Mouse (Mus musculus) C2C12 (cell line): Measurements from ENCODE around the gene Nsmce1.

Source experiments
- CTCF ChIP-seq: IDR thresholded peaks from one replicate; pipeline ENCODE4 v1.5.1; 2011; ENCODE audit not compliant: control insufficient read depth, insufficient read depth, insufficient read length
- MAX ChIP-seq: IDR thresholded peaks from one replicate; pipeline ENCODE4 v1.6.1; 2011; ENCODE audit warnings: mild to moderate bottlenecking, control low read depth
- MYOG ChIP-seq: IDR thresholded peaks from one replicate; pipeline ENCODE4 v1.6.1; 2011; ENCODE audit not compliant: control insufficient read depth, insufficient read length; ENCODE audit errors: extremely low read depth
- USF1 ChIP-seq: IDR thresholded peaks from one replicate; pipeline ENCODE4 v1.6.1; 2011; ENCODE audit warnings: low read depth, mild to moderate bottlenecking, control low read depth, moderate library complexity

- TF ChIP-seq CTCF (no peak), MAX (peak; percentile 79), USF1 (no peak), MYOG (no peak)
These were observed 48.0 kb upstream of the Nsmce1 start for GRCm38 (mm10) chr7:125539351-125539750.
